Mouse (Mus musculus) megakaryocyte, adult 5-6 weeks (primary cell): Measurements from ENCODE around the gene Prnp. TPM values are rescaled to one million over a fixed set of nuclear protein-coding genes. Genes with fewer than 3 reads are reported as not detected.

Source experiments
- ATAC-seq: 2 replicates; pipeline ENCODE4 v1.8.0; 2016; ENCODE audit warnings: mild to moderate bottlenecking, inconsistent platforms; ENCODE audit not compliant: poor library complexity, severe bottlenecking
- total RNA-seq, 2 experiments: library from RNA; stranded (forward) in 1 of 2; stranded (reverse) in 1 of 2; fragments of 153-499, 151-499 nt in 1 of 2; fragments of 221-1000, 200-1000 nt in 1 of 2; gene quantifications; 2 replicates each; pipeline versions ENCODE4 v1.2.3 to v1.2.4; 2015 to 2017

The Prnp gene
- total RNA-seq (2015) (0.80 and 1.6 TPM in 2 replicates), total RNA-seq (2017) (1.7 and 2.0 TPM in 2 replicates)

DNA sequence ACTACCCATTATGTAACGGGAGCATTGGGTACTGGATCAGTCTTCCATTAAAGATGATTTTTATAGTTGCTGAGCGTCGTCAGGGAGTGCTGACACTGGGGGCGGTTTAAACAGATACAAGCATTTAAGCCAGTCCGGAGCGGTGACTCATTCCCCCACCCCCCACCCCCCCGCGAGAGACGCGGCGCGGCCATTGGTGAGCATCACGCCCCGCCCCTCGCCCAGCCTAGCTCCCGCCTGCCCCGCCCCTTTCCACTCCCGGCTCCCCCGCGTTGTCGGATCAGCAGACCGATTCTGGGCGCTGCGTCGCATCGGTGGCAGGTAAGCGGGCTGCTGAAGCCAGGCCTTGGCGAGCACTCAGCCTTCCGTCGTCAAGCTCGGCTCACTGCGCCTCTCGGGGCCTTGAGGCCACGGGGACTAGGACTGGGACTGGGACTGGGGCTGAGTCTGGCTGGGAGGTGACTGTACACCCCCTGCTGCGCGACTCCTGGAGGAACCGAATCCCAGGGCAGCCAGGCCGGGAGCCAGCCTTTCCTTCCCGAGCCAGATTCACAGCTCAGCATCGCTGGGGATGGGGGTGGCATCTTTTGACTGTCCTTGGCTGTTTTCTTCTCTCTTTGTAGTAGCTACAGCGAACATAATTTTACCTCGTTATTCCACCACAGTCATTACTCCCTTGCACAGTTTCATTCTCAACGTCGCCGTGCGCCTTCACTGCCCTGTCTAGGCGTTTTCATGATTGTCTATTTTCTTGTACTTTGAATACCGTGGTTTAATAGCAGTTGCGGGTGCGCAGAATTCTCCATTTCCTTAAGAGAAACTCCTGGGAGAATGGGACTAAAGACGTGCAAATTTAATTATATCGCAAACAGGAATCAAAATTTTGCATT lies at the start of gene Prnp, which contains the start of gene Prn:
TSS of gene Prnp (plus strand) at position 246 of the 890 bp plus-strand sequence.
TSS of gene Prn (plus strand) at position 275 of the 890 bp plus-strand sequence.
- peak; percentile 94 for ATAC-seq

DNA sequence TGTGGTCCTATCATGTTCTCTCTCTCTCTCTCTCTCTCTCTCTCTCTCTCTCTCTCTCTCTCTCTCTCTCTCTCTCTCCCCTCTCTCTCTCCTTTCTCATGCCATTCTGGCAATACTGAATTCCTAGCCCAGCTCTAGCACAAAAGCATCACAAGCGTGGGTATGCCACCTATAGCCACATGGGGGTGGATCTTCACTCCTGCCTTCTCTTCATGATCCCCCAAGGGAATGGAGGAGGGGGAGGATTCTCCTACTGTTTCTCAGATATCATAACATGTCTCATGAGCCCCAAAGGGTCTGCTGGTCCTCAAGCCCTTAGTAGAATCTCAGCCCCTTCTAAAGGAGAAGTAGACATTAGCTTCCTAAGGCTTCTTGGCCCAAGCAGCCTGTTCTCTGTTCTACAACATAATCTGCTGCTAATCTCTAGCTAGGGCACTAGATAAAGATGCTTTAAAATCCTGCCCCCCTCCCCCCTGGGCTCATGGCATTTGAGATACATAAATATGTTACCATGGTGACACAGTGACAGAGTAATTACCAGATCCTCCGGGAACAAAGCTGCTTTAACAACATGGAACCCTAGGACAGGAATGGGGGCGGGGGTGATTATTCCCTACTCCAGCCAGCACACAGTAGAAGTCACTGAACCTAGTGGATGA lies 47.0 kb upstream of the Prnp start:
- no peak for ATAC-seq

DNA sequence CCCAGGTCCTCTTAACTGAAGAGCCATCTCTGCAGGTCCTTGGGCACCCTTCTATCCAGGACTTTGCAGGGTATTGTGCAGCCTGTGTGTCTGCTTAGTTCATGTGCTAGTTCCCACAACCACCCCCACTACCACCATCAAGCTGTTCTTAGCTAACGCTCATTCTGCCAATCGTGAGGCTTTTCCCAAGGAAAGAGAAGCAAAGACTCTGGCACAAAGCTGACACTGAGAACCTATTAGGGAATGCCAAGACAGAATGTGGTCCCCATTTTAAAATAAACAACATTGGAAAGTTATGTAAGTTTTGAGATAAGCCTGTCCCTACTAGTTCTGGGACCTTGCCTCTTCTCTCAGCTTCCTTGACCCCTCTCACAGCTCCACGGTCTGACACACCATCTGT lies 46.3 kb upstream of the Prnp start:
- no peak for ATAC-seq

DNA sequence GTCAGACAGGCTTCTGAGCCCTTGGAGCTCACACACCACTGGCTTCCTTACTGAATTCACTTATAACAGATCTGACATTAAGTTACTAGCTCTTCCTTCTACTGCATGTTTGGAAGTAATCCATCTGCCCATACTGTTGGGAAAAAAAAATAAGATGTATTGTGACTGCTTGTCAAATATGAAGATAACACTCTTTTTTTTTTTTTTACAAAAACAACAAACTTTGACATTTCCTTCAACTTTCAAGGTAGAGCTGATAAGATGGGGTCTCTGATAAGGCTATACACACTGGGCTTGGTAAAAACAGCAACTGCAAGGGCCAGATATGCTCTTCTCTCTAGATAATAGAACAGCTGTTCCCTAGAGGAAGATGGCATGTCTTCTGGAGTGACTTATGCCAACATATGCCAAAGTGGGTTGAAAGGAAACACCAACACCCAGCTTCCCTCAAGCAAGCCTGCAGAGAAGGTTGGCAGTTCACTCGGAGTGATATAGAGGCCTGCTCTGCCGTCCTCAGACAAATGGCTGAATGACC lies 45.4 kb upstream of the Prnp start:
- no peak for ATAC-seq

DNA sequence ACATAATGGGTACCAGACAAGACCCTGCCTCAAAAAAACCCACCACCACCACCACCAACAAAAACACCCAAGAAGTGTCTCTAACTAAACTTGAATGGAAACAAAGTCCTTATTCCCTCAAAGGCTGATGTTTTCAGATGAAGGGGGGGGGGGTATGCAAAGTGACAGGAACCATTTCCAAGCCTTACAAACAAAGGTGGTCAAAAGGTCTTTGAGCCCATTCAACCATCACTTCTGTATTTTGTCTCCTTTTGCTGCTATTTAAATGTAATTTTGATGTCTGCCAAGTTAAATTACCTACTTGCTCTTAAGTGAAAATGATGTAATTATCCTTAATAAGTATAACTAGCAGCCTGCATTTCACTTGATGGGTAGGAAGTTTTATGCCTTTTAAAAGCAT lies 43.1 kb upstream of the Prnp start:
- ATAC-seq, result no peak

DNA sequence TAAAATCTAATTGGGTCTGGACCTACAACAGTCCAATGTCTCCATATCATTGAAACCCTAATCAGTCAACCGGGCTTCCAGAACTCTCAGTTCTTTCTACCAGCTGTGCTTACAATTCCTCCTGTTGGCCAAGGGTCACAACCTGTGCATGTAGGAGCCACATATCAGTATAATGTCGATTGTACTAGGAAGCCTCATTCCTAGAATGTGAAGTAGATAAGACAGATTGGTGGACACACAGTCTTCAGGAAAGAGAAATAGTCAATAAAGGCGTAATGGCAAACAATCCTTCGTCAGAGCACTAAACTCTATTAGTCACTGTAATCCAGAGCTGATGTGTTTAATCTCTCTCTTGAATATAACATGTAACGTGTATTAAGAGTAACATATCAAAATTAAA lies 40.7 kb upstream of the Prnp start:
- ATAC-seq, result no peak

DNA sequence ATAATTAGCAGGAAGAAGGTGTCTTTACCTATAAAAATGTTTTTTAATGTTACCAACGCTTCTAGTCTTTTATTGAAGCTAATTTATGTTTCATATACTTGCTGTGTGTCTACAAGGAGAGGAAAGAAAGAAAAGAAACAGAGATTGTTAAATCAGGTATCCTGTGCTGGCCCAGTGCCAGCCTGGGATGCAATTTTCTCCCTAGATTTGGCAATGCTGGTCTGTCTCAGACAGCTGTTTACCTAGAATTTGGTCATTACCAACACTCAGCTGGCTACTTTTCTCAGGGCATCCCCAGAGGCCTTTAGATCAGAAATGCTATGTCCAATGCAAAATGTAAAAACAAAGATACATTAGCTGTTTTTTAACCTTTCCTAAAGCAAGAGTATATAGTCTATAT lies 36.4 kb upstream of the Prnp start:
- no peak for ATAC-seq

DNA sequence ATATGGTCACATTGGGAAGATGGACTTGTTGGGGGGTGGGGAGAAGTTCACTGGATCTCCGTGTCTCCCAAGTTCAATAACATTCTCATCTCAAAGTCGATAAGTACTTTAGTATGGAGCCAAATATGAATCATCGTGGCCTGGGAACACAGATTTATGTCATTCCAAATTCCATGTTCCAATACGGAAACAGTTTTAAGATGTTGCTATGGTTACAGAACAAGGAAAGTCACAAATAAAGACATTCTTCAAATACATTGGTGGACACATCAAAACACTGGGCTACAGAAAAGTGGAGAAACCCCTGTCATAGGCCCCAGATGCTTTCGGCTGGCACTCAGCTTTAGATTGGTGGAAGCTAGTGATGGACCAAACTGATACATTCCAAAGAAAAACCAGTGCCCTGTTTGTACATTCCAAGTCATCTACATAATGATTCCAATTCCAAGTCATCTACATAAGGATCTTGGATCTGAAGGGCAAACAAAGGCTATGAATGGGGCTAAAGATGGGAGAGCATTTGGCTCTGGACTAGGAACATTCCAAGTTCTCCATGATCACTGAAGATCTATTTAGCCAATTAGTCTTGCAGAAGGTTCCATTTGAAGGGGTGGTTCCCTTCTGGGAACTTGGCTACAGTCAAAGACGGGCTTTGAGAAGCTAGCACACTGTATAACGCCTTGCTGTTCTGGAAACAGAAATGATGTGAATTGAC lies 33.0 kb upstream of the Prnp start:
- no peak for ATAC-seq

DNA sequence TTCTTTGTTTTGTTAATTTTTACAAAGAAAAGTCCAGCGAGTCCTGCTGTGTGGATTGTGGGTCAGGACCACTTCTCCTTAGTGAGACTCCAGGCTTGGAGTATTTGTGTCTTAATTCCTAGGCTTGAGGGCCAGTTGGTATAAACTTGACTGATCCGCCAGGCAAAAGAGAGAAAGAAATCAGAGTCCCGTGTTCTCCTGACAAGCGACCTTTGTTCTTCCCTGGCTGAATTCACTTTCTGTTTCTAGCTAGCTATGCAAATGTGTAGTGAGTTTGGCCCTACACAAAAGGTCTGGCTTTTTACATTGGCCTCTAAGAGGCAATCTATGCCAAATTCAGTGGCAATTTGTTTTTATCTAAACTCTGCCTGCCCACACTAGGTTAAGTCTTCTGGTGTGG lies 28.0 kb upstream of the Prnp start:
- no peak for ATAC-seq

DNA sequence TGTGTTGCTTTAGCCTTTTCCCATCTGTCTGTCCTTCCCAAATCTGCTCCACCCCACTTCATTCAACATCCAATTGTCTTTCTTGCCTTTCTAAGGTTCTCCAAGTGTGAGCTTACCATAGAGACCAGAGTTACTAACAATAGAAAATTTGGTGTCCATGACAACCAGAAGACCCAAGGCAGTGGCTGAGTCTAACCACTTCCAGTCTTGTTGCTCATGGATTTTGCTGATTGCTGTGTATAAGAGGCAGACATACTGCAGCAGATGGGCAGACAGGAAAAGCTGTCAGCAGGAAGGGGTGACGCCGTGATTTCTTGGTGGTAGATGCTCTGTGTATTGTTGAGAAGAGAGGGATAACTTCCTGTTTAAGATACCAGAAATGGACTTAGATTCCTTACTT lies 26.6 kb upstream of the Prnp start:
- ATAC-seq, result no peak

DNA sequence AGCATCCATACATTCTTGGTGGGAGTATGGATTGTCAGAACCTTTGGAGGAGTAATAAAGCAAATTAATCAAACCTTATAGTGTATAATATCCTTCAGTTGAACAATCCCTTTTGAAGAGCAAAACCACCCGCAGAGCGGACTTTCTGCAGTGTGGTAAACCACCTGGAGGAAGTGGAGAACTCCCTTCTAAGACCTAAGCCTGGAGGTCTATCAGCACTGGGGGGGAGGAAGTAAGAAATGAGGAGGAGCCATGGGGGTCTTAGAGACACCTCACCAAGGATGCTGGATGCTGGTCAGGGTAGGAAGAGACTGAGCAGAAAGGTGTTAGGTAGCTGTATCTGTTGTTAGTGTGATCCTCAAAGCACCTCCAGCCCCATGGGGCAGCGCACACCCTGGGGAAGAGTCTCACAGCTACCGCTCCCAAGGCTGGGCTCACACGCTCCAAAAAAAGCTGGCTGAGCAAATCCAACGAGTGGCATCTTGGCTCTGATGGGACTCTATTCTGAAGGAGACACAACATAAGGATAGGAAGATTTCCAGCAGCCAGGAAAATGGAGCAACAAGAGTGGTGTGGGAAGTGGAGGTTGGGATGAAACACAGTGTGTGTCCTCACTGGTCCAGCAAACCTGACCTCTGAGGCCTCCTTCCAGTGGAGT lies 23.1 kb upstream of the Prnp start:
- ATAC-seq, result peak; percentile 55; the same call in 1 of the 2 replicates

DNA sequence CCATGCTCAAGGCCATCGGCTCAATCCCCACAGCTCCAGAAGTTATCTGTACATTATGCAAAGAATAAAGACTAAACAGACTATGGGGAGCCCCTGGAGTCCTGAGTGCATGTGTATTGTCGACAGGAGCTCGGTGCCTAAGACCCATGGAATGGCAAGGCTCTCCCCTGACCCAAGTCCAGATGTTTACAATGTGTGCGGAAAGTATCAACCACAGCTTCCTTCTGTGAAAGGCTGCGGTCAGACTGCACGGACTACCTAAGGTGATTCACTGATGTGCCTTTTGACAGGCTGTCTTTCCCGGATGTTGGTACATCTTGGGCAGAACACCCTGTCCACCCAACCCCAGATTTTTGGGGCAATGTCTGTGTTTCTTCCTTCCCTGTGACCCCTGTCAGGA lies 21.5 kb upstream of the Prnp start:
- peak; percentile 77 for ATAC-seq

DNA sequence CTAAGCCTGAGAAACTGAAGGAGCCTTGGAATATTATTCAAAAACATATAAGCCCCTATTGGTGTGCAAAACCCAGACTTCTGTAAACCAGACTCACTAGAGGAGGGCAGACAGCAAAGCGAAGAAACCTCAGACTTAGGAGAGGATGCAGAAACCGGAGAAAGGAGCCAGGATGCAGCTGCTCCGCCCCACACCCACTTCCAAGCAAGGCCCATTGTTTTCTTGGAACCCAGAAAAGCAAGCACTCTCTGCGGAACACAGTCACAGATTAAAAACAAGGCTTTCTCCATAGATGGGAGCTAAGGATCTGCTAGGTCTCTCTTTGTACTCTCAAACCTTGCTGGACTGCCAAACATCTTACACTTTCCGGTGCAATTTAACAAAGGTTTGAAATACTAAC lies 17.2 kb upstream of the Prnp start:
- ATAC-seq, result no peak

DNA sequence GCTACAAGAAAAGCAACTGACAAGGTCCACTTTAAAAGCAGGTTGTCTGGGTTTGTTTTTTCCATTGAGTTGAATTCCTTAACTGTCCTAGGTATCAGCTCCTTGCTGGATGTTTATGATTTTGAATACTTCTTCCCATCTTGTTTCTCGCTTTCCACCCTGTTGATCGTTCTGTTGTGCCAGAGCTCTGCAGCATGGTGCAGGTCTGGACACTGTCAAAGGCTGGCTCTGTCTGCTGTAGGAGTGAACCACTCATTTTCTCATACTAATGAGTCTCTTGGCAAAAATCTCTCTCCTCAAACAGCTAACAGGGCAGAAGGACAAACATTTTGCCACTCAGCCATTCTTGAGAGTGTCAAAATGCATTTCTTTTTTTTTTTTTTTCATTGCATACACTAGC lies 14.6 kb upstream of the Prnp start:
- ATAC-seq, result no peak

DNA sequence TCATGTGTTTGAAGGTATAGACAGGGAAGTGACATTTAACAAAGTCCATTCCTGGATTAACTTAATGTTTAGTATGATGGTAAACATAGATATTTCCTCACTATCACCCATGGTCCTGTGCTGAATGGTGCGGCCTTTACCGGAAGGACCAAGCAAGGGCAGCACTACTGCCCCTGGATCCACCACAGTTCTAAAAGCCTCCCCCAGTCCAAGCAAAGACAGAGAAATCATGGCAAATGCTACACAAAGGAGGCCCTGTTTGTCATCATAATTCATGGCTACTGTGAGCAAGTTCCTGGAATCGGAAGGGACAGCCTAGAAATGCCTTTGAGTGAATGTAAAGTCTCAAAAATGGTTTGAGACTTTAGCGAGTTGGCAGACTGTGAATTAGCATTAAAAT lies 13.7 kb upstream of the Prnp start:
- ATAC-seq, result no peak

DNA sequence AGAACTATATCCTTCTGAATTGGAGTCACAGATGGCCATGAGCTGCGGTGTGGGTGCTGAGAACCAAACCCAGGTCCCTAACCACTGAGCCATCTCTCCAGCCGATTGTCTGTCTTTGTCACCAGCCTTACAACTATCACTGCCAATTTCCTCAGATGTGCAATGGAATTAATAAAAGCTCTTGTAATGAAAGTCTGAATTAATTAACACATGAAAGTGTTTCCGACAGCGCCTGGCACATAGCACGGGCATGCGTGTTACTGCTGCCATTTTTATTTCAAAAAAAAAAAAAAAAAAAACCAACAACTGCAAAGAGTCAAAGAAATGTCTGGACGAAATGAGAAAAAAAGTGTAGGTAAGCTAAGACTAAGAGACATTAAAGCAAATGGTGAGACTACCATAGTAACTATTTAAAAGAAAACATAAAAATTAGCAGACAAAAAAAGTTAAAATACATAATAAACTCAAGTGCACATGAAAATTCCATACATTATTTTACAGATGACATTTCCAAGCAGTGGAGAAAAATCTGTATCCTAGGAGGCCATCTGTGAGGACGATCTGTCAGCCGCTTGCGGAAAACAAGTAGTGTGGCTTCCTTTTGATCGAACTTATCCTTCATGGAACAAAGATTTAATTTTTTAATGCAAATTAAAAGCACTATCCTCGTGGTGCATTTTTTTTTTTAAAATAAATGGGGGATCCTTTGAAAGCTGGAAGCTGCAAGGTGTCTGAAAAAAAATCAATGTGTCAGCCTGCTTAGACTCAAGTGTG lies 12.2 kb upstream of the Prnp start:
- no peak for ATAC-seq

DNA sequence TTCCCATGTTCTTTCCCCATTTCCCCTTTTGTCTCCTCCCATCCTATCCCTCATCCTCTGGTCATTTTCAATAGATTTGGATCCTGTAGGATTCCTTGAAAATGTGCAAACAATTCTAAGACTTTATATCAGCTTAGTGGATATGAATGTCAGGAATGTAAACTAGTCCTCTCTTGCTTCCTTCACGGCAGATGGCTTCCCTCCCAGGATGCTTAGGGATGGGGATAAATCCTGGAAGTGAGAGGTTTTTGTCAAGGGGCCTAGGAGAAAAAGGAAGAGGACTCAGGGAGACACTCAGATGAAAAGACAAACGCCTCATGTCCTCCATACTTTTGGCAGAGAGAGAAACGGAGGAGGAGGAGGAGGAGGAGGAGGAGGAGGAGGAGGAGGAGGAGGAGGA lies 7.3 kb upstream of the Prnp start:
- ATAC-seq, result no peak

DNA sequence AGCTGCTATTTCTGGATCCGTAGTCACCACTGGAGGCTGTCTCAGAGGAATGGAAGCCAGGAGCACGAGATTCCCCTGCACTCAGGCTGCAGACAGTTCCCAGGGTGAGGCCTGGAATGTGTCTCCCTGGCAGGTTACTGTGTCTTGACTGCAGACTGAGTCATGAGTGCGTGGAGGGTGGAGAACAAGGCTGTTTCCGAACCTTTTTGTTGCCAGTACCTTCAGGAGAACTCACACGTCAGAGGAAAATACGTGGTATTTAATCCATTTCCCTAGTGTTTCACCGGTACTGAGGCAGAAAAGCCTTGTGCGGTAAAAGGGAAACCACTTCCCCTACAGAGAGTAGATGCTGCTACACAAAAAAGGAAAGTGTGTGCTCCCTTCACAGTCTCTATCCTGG lies 6.9 kb upstream of the Prnp start:
- ATAC-seq, result peak; percentile 30; the same call in 1 of the 2 replicates

DNA sequence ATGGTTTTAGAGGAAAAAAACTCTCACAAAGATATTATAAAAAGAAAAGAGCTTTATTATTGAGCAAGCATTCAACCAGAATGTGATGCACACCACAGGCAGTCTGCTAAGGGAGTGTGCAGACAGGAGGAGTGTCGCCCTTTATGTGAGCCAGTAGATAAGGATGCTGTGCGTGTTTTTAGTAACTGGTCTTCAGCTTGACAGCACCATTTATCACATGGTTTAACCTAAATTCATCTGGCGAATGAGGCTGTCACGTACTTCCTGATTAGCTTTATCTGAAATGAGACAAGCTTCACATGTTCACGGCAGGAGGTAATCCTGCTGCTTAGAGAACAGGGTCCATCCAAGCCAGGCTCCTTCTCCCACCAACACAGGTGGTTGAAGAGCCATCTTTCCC lies 4.7 kb upstream of the Prnp start:
- ATAC-seq, result no peak

DNA sequence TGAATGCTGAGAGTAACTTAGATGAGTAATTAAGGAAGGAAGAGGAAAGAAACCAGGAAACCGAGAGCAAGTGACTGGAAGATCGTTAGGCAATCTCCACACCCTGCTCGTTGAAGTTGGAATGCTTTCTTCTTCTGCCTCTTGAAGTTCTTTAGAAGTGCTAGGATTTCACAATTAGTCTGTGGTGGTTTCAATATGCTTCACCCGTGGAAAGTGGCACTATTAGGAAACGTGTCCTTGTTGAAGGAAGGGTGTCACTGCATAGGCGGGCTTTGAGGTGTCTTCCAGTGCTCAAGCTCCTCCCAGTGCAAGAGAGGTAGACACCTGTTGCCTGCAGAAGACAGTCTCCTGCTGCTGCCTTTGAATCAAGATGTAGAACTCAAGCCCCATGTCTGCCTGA lies 4.0 kb upstream of the Prnp start:
- ATAC-seq, result peak; percentile 38
